Mouse (Mus musculus) monocyte, adult 2 months (primary cell): ENCODE results near the gene Olfr648.

Source experiments
- DNase-seq, 2 experiments: peaks; one replicate each; pipeline ENCODE4 v3.0.0; 2022; ENCODE audit warnings: low spot score in 2 of 2, low read depth in 1 of 2

Olfr648 gene

DNA sequence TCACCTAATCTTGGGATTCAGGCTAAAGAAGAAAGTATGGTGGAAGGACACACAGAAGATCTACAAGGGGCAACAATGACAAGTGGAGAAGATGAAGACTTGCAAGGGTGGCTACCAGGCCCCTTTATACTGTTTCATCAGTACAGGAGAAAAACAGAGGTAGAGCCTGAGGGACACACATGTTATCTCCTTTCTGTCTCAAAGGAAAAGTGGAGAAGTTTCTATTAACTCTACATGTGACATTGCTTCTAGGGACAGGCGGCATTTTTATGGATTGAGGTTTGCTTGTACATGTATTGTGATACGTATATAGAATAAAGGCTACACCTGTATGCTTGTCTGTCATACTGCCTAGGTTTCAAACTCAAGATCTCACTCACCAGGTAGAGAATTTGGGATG is at the start of gene Olfr648:
Olfr648 (minus strand) TSS at position 101 of the 400 bp plus-strand sequence.
- no peak for DNase-seq

DNA sequence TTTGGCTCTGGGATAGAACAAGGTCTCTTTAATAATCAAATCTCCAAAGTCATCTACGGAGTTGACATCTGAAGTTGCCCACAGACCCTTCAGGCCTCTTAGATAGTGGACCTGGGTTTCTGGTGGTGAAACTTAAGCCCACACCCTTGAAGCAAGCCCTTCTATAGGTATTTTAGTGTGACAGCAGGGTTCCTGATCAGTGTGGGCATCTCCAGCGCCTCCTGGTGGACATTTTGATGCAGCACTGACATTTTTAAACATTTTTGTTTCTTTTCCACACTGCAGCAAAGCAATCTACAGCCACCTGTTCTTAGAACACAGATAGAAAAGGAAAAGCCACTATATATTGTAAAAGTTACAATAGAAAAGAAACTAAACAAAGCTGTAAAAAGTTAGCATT is 48.0 kb upstream of the Olfr648 start:
- no peak for DNase-seq

DNA sequence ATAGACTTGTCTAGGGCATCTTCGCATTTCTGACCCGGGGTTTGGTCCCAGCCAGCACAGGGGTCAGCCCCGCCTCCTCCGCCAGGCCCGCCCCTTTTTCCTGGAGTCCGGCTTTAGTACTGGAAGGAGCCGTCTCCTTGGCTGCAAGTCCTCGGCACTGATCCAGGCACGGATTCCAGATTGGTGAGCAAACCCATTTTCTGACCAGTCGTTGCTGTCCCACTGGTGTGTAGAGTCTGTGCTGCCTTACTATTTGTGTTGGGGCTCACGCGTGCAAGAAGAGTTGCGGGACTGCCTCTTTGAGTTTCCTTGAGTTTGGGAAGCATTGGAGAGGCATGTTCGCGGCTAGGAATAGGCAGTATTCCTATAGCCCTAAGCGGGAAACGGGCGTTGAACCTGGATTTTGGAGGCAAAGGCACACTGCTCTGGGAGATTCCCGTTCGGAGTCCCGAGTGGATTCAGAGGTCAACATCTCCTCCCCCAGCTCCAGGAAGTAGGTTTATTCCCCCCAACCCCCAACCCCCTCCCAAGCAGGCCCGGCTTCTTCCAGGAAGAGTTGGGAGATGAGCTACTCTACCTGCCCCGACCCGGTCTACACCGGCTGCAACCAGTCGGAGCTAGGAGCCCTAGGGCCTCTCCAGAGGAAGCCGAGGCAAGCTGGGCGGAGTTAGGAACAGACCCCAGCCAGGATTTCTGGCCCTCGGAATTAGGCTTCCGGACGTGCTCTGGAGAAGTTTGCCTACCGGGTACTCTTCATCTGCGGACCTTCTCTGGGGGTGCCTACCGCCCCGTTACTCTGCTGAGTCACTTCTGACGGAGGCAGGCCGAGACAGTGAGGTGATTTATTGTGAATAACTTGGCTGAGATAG is 35.7 kb upstream of the Olfr648 start, which contains the start of gene Trim6:
Trim6 (plus strand) TSS at position 93 of the 869 bp plus-strand sequence.
- no peak for DNase-seq

DNA sequence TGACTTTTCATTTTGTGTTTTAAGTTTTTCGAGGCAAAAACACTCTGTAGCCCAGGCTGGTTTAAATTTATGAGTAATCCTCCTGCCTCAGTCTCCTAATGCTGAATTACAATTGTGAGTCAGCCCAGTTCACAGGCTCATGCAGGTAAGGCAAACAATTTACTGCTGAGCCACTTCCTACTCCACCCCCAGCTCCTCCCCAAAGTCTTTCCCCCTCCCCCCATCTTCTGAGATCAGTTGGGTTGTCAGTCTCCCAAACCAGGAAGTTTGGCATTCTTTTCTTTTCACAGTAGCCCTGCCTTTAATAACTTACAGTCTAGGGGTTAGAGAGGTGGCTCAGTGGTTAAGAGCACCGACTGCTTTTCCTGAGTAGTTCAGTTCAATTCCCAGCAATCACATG is 34.7 kb upstream of the Olfr648 start:
- DNase-seq = no peak

DNA sequence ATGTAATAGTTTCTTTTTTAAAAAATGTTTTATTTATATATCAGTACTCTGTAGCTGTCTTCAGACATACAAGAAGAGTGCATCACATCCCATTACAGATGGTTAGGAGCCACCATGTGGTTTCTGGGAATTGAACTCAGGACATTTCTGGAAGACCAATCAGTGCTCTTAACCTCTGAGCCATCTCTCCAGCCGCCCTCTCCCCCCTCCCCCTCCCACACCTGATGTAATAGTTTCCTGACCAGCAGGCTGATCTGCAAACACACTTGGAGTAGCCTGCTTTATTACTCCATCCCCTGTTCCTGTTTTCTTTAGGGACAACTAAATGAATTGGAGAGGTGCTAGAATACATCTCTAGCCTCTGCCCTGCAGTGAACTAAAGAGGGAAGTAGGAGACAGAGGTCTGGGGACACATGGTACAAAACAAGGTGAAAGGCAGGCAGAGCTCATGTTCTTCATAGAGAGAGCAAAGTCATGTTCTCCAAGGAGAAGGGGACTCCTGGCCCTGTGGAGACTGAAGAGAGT is 32.9 kb upstream of the Olfr648 start:
- no peak for DNase-seq

DNA sequence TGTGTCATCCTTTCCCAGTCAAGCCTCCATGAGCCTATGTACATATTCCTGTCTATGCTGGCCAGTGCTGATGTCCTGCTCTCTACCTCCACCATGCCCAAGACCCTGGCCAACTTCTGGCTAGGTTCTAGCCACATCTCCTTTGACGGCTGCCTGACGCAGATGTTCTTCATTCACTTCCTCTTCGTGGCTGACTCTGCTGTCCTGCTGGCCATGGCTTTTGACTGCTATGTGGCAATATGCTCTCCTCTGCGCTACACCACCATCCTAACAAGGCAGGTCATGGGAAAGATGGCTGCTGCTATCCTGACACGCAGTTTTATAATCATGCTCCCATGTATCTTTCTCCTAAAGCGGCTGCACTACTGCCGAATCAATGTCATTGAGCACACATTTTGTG is 23.0 kb upstream of the Olfr648 start:
- DNase-seq = peak; percentile 26 to 41

DNA sequence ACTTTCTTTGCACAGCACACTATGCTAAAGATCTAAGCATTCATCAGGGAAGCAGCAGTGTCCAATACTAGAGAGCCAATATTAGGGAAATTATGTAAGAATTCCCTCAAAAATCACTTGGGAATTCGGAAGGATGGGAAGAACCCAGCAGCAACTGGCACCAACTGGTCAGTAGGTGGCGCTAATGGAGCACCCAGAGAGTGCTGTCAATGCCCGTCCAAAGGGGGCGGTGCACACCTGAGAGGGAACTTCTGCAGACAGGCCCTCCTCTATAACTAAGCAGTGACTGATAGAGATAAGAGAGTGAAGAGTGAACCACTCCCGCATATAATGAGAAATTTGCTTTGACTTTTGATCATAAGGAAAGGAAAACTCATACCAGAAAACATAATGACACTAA is 16.6 kb upstream of the Olfr648 start:
- peak in 1 of 2 experiments; percentile 27 for DNase-seq

DNA sequence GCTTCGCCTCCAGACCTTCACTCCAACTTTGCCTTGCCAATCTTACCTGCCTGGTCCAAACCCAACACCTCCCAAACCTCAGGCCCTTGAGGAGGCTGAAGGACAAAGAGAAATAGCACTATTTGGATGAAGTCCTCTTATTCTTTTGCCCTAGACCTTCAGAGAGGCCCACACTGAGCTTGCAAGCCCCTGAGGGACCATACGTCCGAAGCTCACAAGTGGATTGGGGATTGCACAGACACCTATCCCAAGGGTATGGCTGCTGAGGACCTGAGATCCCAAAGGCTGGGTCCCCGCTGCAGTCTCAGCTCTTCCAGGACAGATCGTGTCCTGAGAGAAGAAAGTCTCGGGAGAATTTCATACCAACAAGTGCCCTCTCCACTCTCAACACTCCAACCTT is 12.7 kb upstream of the Olfr648 start, which contains the start of gene Olfr649:
Olfr649 (minus strand) TSS at position 101 of the 400 bp plus-strand sequence.
- DNase-seq = no peak

DNA sequence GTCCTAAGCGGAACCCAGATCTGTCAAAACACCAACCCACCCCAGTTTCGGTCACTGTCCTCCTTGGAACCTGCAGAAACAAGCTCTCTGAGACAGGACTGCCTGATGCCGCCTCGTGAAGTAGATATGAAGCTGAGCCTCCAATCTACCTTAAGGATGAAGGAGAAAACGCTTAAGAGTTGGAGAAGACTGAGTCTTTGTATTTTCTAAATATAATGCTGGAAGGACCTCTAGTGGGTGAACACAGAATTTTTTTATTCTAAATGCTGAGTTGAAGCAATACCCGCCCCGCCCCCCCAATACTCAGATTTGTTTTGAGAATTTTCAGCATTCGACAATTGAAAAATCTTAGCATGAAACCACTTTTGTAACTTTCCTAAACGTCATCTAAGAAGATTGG is 8.1 kb upstream of the Olfr648 start:
- no peak for DNase-seq

DNA sequence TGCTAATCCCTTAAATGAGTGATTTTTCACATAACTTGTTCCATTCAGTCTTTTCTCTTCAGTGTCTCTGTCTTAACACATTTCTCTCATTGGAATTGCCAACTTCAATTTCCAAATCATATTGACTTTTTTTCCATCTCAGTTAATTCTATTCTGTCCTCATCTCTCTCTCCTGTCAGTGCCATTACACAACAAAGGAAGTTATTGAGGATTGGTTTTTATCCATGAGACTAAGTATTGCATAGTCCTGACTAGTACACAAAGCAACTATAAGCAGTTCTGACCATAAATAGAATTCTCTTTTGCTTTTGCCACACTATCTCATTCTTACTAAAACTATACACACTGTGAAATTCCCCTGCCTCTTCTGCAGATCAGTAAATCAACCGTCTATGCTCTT is 4.1 kb downstream of the Olfr648 start:
- no peak for DNase-seq

DNA sequence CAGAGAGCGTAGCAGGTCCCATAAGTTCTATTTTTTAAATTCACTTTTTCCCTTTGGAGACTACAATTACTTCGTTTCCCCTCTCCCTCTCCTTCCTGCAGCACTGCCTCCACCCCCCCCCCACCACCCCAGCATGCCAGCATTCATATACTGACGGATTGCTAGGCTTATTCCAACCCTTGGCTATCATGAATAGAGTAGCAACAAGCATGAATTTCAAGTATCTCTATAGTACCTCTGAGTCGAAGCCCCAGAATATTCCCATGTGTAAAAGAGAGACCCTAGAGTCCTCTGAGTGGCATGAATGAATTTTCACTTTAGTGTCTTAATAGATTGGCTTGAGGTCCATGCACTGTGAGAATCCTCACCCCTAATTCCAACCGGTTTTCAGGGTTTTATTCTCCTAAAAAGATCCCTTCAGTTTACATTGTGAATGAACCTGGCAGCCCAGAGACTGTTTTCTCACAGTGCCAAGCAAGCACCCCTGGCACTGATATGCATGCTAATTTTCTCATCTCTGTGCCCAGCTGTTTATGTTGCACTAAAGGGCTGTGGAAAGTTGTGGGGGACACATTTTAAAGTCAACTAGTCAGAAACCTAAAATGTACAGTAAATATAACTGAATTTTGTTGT is 4.7 kb downstream of the Olfr648 start:
- DNase-seq = no peak

DNA sequence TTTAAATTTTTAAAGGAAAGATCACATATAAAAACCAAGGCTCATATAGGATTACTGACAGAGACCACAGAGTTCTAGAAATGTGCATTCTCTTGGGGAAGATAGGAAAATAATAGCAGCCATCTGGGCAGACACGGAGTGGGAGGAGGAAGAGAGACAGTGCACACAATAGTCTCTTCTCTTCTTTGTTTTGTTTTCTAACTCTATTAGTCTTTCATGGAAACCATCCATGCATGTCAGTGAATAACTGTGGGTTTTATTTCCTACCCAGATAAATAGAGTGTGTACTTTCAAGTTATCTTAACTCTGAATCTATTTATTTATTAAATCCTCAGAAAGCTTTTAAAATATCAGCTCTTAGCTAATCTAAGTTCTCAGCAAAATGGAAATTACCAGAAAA is 8.1 kb downstream of the Olfr648 start:
- DNase-seq = no peak

DNA sequence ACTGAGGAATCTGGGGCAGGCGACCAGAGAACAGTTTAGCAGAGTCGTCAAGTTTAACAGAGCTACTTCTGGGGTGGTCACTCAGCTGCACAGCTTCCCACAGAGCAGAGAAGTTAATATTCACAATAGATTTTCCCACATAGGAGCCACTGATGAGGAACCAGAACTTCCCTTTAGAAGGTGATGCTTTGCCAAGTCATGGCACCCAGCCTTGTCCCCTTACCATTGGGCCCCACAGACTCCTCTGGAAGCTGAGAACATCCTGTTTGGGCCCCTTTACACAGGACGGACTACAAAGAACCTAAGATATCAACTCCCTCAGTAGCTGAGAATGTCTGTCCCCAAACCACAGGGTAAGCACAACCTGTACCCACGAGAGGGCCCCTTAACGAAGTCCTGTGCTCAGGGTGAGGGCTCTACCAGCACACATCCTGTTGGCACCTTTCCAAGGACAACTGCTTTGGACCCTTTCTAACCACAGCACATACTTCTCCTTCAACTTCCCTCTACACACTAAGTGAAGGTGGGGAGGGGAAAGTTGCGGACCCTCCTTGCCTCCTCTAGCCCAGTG is 13.5 kb downstream of the Olfr648 start:
- DNase-seq = no peak

DNA sequence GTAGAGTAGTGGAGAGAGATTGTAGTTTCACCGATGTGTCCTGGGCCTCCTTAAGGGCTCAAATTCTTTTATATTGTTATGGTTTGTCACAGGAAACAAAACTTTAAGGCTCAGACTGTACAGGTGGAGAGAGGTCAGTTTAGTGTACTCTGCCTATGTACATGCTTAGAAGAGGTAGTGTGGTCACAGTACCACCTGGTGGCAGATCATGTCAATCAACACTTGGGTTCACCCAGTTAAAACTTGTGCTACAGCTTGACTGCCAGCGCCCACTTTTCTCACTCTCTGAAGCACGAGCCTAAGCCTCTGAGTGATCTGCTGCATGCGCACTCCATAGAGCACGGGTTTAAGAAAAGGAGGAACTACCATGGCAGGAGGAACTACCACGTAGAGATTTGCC is 16.1 kb downstream of the Olfr648 start:
- no peak for DNase-seq

DNA sequence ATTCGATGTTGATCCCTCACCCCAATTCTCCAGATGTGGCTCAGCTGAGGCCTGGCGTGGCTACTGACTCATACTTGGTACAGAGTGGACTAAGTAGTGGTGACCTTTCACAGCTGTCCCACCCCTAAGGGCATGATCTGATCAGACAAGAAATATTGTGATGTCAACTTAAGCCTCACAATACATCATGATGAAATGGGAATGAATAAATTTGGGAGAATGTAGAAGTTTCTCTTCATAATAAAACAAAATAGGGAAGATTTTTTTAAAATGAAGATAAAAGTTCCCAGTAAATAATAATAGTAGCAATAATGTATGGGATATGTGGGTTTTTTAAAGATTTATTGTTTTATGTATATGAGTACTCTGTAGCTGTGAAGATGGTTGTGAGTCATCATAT is 32.7 kb downstream of the Olfr648 start, which contains the start of gene Ubqlnl:
Ubqlnl (minus strand) TSS at position 101 of the 400 bp plus-strand sequence.
- no peak for DNase-seq

DNA sequence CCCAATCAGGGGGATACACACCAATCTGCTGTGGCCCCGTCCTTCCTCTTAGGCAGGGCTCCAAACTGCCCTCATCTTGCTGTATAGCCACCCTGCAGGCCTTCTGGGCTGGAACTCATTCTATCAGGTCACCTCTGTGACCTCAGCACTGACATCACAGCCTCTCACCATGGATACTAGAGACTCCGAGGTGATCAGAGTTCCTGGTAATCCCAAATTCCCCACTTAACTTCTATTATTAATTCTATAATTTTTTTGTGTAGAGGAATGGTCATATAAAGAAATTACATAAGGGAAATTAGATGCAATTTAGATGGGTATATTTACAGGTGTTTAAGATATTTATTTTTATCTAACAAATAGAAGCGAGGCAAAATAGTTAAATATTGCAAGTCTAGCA is 40.0 kb downstream of the Olfr648 start, which contains the start of gene Ubqln3:
Ubqln3 (minus strand) TSS at position 101 of the 400 bp plus-strand sequence.
- no peak for DNase-seq

DNA sequence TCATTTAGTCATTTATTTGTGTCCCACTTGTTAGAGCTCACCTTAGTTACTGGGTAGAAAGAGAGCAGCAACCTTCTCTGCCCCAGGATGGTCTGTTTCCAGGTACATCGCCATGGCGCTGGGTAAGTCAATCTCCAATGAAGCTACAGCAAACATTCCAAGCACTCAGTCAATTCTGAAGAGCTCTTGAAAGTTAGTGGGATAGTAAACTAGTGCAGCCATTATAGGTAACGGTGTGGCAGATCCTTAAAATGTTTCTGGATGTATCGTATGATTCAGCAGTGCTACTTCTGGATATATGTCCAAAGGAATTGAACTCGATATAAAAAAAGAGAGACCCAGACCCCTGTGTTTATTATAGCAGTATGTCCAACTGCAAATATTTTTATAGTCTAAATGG is 45.9 kb downstream of the Olfr648 start, which contains the start of gene Olfr643:
Olfr643 (minus strand) TSS at position 101 of the 400 bp plus-strand sequence.
- no peak for DNase-seq

DNA sequence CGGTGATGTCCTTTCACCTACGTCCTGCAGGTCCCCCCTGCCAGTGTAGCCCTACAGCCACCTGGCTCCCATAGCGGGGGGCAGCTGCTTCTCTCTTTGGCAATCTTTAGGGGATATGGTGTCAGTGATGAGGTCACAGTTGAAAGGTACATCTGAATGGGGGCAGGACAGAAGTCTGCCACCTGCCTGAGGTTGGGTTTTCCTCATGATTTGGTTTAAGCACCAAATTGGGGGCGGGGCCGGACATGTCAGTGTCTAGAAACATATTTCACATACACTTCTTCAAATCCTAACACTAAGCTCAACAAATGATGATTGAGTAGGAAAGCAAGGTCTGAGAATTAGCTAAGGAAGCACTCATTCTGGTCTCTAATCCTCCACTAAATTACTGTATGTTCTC is 53.5 kb downstream of the Olfr648 start, which contains the start of gene Ubqln5:
Ubqln5 (minus strand) TSS at position 101 of the 400 bp plus-strand sequence.
- no peak for DNase-seq
